Mouse (Mus musculus): ENCODE results near the gene Col15a1.

Col15a1 gene

GRCm38 (mm10) chr4:47207969-47208420 is at the start of gene Col15a1:
Gene Col15a1 (plus strand): TSS chr4:47208161.
- DNase-seq (ENCODE audit: low read depth, low spot score), result peak; percentile 69

DNA sequence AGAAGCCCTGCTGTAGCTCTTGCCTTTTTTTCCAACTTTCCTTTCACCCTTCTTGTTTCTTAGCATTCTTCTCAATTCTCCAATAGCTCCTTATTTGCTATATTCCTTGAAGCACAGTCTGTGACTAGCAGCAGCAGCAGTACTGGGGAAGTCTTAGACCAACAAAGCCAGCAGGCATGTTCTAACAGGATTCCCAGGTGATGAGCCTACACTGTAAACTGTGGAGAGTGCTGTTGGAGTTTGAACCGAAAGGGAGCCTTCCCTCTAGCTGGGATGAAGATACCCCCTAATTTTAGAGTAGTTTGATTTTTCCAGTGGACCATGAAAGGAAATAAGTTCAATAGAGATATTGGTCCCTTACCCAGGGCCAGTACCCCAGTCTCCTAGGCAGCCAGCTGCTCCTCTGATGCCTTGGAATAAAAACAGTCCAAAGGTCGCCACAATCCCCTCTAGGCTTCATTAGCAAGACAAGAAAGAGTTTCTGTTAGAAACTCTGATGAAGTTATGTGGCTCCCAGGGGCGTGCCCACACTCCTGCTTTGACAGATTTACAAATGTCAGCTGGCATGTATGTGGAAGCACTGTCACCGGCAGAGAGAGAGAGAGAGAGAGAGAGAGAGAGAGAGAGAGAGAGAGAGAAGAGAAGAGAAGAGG is 46.7 kb upstream of the Col15a1 start:
- peak; percentile 82 for DNase-seq (ENCODE audit: low read depth, low spot score)

- no peak for DNase-seq (ENCODE audit: low read depth, low spot score)
Measured at GRCm38 (mm10) chr4:47161756-47162587, 46.0 kb upstream of the Col15a1 start.

DNA sequence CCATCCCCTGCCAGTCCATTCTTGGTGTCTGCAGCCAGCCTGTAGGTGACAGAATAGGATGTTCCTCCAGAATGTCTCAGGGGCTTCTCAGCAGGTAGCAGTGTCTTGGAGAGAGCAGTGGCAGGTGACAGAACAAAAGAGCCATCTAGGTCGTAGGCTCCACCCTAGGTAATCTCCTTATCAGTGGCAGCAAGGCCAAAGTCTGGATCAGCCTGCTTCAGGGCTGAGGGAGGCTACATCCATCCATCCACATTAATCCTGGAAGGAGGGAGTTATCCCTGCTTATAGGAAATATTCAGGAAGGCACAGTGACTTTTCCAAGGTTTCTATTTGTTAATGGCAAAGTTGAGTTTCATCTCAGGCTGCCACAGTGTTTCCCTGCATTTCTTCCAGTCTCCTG is 35.6 kb upstream of the Col15a1 start:
- DNase-seq (ENCODE audit: low read depth, low spot score), result peak; percentile 10

DNA sequence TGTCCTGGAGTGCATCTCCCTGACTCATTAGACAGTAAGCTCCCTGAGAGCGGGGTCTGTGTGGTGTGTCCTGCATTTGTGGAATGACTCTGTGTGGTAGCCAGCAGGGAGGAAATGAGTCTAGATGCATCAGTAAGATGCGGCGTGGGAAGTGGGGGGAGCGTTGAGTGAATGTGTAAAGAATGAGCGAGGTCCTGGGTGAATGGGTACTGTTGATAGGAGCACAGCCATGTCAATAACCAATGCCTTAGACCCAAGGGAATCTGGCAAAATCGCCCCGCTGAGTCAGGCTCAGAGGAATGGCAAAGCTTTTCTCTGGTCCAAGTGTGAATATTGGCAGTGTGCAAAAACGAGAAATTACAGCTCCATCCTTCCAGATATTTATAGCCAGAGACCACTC is 30.9 kb upstream of the Col15a1 start:
- no peak for DNase-seq (ENCODE audit: low read depth, low spot score)

DNA sequence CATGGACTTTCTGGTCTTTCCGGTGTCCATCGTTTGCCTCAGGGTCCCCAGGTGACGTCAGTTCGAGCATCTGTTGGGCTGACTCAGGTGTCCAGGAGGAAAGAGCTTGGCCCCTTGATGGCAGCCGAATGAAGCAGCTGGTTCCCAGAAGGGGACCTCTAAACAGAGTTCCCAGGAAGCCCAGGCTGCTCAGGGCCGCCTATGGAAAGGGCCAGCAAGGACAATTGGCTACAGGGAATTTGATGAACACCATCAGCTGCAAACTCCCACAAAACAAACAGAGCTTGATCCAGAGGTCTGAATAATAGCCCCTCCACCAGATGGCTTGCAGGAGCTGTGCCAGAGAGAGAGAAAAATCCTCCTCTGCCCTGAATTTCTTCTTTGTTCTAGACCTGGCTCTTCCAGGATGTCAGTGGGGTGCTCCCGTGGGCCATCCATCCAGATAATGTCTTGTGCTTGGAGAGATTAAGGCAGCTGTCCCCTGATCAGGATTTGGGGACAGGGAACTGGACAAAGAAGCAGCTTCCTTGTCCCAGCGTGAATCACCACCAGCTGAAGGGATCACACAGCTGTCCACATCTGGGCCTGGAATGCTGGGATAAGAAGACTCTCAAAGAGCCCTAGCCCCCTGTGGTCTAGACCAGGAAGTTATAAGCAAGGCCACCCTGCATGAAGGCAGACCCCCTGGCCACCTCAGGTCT is 29.6 kb upstream of the Col15a1 start:
- no peak for DNase-seq (ENCODE audit: low read depth, low spot score)

GRCm38 (mm10) chr4:47179535-47179934 is 28.4 kb upstream of the Col15a1 start:
- DNase-seq (ENCODE audit: low read depth, low spot score), result no peak

DNA sequence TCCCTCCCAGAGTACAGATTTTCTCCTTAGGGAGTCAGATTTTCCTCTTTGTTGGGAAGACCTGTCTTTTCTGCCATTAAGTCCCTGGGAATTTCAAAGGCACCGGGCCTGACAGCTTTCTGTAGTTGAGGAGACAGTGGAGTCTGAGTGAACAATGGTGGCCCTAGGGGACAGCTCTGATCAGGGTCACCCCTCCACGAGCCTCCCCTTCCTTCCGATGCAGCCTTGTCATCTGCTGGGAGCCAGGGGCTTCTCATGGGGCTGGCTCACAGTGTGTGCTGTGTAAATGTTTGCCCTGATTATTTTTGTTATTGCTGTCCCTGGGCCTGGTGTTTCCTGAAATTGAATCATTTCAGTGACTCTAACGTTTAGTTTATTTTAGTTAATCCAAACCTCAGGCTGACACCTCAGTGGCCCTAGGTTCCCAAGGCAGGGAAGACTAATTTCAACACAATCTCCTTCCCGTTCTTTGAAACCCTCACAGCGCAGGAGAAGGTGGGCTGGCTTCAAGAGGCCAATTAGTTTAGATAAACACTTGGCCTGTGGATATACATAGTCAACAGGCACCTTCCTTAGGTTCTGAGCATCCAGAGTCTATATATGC is 23.8 kb upstream of the Col15a1 start:
- no peak for DNase-seq (ENCODE audit: low read depth, low spot score)

GRCm38 (mm10) chr4:47186514-47186913 is 21.4 kb upstream of the Col15a1 start:
- DNase-seq (ENCODE audit: low read depth, low spot score), result no peak

- DNase-seq (ENCODE audit: low read depth, low spot score), result no peak
Measured at GRCm38 (mm10) chr4:47196173-47196572, 11.8 kb upstream of the Col15a1 start.

- DNase-seq (ENCODE audit: low read depth, low spot score), result no peak
Measured at GRCm38 (mm10) chr4:47203643-47204042, 4.3 kb upstream of the Col15a1 start.

DNA sequence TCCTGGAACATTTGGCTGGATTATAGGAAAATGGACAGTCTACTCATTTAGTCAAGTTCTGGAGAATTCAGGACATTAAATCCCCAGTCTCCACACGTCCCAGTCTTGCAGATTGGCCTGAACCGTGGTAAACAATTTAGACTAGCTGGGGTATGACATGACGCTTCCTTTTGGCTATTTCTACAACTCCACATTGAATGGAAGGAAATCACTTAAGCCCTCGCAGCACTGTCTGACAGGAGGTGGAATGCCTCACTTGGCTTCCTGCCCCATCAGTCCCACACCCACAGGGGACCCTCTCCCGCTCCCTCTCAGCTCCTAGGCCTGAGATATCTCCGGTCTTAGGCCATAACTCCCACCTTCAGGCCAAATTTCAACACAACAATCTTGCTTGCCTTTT is 2.1 kb upstream of the Col15a1 start:
- no peak for DNase-seq (ENCODE audit: low read depth, low spot score)

DNA sequence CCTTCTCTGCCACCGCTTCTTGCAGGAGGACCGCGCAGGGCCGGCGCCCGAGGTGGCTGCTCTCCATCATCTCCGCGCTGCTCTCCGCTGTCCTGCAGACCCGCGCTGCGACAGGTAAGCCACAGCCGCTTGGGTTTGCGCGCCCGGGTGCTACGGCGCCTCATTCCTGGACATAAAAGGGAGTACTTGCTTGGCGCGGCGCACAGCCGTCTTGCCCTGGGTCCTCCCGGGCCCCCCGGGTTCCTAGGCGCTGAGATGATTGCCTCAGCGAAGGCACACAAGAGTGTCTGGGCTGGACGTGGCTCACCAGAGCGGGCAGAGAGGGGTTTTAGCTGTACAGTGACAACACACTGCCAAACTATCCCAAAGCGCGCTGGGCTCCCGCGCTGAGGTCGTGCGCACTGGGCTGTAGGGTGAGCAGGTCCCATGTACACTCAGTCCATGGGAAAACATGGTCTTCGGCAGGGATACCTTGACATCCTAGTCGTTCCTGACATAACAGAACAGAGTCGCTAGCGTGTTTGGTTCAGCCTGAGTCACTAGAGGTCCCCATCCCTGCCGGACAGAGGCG is 545 bp downstream of the Col15a1 start:
- peak; percentile 57 for DNase-seq (ENCODE audit: low read depth, low spot score)

DNA sequence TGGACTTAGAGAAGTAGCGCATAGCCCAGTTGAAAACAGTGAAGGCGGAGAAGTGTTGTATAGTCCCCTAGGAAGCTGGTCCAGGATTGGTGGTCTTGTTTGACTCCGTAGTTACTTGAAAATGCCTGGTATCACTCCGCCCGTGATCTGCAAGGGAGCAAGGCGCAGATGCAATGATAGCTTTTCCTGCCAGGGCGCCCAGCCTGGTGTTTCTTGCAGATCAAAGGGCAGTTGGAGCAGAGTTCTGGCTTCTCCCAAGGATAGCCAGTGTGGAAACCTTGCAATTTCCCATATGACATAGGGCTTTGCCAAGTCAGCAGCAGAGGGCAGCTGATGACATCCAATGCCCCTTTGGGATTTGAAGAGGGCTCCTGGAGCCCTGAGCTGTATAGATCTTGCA is 1.5 kb downstream of the Col15a1 start:
- no peak for DNase-seq (ENCODE audit: low read depth, low spot score)

GRCm38 (mm10) chr4:47218828-47219227 is 10.9 kb downstream of the Col15a1 start:
- no peak for DNase-seq (ENCODE audit: low read depth, low spot score)

DNA sequence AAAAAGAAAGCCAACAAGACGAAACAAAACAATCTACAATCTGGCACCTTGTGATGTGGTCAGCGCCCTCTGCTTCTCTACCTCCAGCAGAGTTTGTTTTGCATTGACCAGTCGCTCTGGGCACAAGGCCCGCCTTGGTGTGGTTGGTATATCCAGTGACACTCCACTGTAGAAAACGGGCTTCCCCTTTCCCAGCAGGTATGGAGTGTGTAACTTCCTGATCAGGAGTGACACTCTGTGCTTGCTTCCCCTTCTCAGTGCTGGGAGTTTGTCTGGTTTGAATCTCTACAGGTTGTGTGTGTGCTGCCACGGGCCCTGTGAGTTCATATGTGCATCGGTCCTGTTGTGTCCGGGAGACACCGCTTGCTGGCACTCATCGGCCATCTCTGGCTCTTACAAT is 11.4 kb downstream of the Col15a1 start:
- DNase-seq (ENCODE audit: low read depth, low spot score), result no peak

GRCm38 (mm10) chr4:47220544-47220943 is 12.6 kb downstream of the Col15a1 start:
- DNase-seq (ENCODE audit: low read depth, low spot score), result no peak

DNA sequence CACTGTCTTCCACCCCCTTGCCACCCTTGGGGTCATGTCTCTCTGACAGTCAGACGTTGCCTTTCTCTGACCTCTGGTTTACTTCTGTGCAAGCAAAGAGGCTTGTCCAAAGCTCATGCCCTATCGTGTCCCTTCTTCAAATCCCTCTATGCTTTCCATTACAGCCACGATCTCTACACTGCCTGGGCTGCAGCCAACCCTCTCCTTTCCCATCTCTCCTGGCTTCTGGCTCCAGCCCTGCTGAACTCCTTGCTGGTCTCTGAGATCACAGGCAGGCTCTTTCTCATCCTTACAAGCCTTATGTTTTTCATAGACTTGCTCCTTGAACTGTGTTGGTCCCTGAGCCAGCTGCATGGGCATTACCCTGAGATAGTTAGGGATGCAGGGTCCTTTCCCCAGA is 14.2 kb downstream of the Col15a1 start:
- DNase-seq (ENCODE audit: low read depth, low spot score), result no peak

DNA sequence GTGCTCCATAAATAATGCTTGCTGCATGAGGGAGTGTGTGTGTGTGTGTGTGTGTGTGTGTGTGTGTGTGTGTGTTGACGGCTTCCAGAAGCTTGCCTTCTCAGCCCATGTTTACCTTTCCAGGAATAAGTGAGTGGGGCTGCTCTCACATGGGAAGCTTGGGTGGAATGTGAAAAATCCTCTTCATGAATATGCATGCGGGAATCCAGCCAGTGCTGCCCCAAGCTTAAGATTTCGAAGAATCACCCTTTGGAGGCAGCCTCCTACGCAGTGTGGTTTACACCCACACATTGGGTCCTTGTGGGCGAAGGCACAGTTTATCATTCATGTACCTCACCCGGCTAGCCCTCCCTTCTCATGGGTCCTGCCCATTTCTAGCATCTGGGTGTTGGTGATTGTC is 18.0 kb downstream of the Col15a1 start:
- DNase-seq (ENCODE audit: low read depth, low spot score), result no peak

GRCm38 (mm10) chr4:47227101-47227500 is 19.1 kb downstream of the Col15a1 start:
- no peak for DNase-seq (ENCODE audit: low read depth, low spot score)

- no peak for DNase-seq (ENCODE audit: low read depth, low spot score)
Measured at GRCm38 (mm10) chr4:47227756-47228155, 19.8 kb downstream of the Col15a1 start.

DNA sequence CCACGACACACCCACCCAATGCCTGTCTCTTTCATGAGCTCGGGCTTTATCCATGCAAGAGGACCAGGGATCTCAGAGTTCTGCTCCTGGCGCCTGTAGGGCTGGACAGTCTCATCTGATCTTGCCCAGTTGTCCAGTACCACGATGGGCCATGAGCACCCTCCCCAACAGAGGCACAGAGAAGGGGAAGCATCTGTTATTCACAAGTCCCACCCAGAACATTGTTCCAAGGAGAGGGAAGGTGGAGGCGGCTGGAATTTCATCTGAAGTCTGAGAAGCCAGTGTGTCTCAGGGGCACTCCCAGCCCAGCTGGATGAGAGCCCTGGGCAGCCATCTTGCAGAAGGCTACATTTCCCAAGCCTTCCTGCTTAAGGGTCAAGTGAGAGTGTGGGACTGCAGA is 21.0 kb downstream of the Col15a1 start:
- DNase-seq (ENCODE audit: low read depth, low spot score), result no peak

Measured in ZHBTc4 (cell line).